In genomic region chr13:18124368-18124767, GRCm38 (mm10) we compare ENCODE assay signal across 8 mouse cellular contexts.
DNase-seq lines count a peak whose midpoint lies in the region; ATAC-seq and TF ChIP-seq lines count a peak whose summit lies in the region.

No protein-coding gene starts in this region.

- no peak overlapping the region for H3K9ac ChIP-seq in forebrain, embryonic 14.5 days (ENCODE audit: low read length)
- H3K9ac ChIP-seq in hindbrain, embryonic 16.5 days (ENCODE audit: low read depth, low read length): no peak overlapping the region
- no peak overlapping the region for H3K9ac ChIP-seq in midbrain, embryonic 12.5 days (replicated peaks)
- no peak overlapping the region for H3K9ac ChIP-seq in stomach, postnatal 0 days (ENCODE audit: low read length)

- H3K27me3 ChIP-seq in forebrain, embryonic 14.5 days (replicated peaks; ENCODE audit: control insufficient read depth, insufficient read depth, low read length): no peaks in the 10 kb centered on the region
- H3K27me3 ChIP-seq in hindbrain, embryonic 16.5 days (replicated peaks; ENCODE audit: control insufficient read depth, insufficient read depth, low read length): no peaks in the 10 kb centered on the region
- H3K27me3 ChIP-seq in midbrain, embryonic 12.5 days: 0 out of 2 replicates have a peak, but pooled peaks cover 5% of the 10 kb centered on the region
- H3K27me3 ChIP-seq in stomach, postnatal 0 days (ENCODE audit: control insufficient read depth, insufficient read depth, low read length): no peaks in the 10 kb centered on the region

- H3K27ac ChIP-seq in forebrain, embryonic 14.5 days (ENCODE audit: low read depth, low read length): no peak overlapping the region
- H3K27ac ChIP-seq in hindbrain, embryonic 16.5 days (ENCODE audit: low read depth, low read length): no peak overlapping the region
- no peak overlapping the region for H3K27ac ChIP-seq in midbrain, embryonic 12.5 days (replicated peaks)
- no peak overlapping the region for H3K27ac ChIP-seq in stomach, postnatal 0 days (replicated peaks)

- no peak overlapping the region for H3K4me3 ChIP-seq in forebrain, embryonic 14.5 days (ENCODE audit: low read depth, low read length)
- H3K4me3 ChIP-seq in hindbrain, embryonic 16.5 days (ENCODE audit: low read length): peak overlapping the region; percentile 18
- no peak overlapping the region for H3K4me3 ChIP-seq in midbrain, embryonic 12.5 days
- H3K4me3 ChIP-seq in stomach, postnatal 0 days (ENCODE audit: low read depth, low read length): no peak overlapping the region

- peak; percentile 75 for ATAC-seq in forebrain, embryonic 14.5 days
- ATAC-seq in hindbrain, embryonic 16.5 days: peak; percentile 76; the same call in 1 of the 2 replicates
- ATAC-seq in midbrain, embryonic 12.5 days (ENCODE audit: low FRiP score, low read depth): no peak
- ATAC-seq in stomach, postnatal 0 days (ENCODE audit: low FRiP score, low TSS enrichment): no peak

- no peak for TF ChIP-seq EP300 in stomach, postnatal 0 days (optimal IDR thresholded peaks at IDR 0.05)

- no peaks in the 10 kb centered on the region for H3K36me3 ChIP-seq in forebrain, embryonic 14.5 days (ENCODE audit: control insufficient read depth, insufficient read depth, low read length)
- H3K36me3 ChIP-seq in hindbrain, embryonic 16.5 days (ENCODE audit: control insufficient read depth, insufficient read depth, low read length): no peaks in the 10 kb centered on the region
- no peaks in the 10 kb centered on the region for H3K36me3 ChIP-seq in midbrain, embryonic 12.5 days
- H3K36me3 ChIP-seq in stomach, postnatal 0 days (ENCODE audit: control insufficient read depth, insufficient read depth, low read length): no peaks in the 10 kb centered on the region

- TF ChIP-seq CTCF in stomach, postnatal 0 days (IDR thresholded peaks at IDR 0.05; ENCODE audit: low read depth): peak; percentile 70

- DNase-seq in MN1 (ENCODE audit: low spot score): peak; percentile 7
- peak; percentile 37 for DNase-seq in brain, embryonic 18.5 days (ENCODE audit: low read depth, low spot score)
- DNase-seq in forebrain, embryonic 14.5 days (ENCODE audit: low spot score): peak; percentile 86
- peak; percentile 16 for DNase-seq in left cerebral cortex, adult 11 months (ENCODE audit: low spot score)
- peak; percentile 18 for DNase-seq in stomach, postnatal 0 days (ENCODE audit: low spot score)
- no peak for DNase-seq in spleen, postnatal 14 days (ENCODE audit: low spot score in 2 of 2)

- peak overlapping the region; percentile 32; the same call in 1 of the 2 replicates for H3K4me2 ChIP-seq in forebrain, embryonic 14.5 days (ENCODE audit: low read length)
- H3K4me2 ChIP-seq in hindbrain, embryonic 16.5 days (ENCODE audit: low read length): peak overlapping the region; percentile 53
- peak overlapping the region; percentile 38 for H3K4me2 ChIP-seq in midbrain, embryonic 12.5 days (replicated peaks)
- H3K4me2 ChIP-seq in stomach, postnatal 0 days (replicated peaks; ENCODE audit: low read depth): peak overlapping the region; percentile 32; the same call in 1 of the 2 replicates

- WGBS in forebrain, embryonic 14.5 days: 34% methylated on average over 13 of the region's 13 CpGs
- 23% methylated on average over 13 of the region's 13 CpGs for WGBS in hindbrain, embryonic 16.5 days
- 25% methylated on average over 13 of the region's 13 CpGs for WGBS in midbrain, embryonic 12.5 days
- 19% methylated on average over 13 of the region's 13 CpGs for WGBS in stomach, postnatal 0 days

- H3K4me1 ChIP-seq in forebrain, embryonic 14.5 days (ENCODE audit: control insufficient read depth, insufficient read depth, low read length): peaks cover 6% of the 10 kb centered on the region; the same call in 1 of the 2 replicates
- H3K4me1 ChIP-seq in hindbrain, embryonic 16.5 days (ENCODE audit: control insufficient read depth, insufficient read depth, low read depth, low read length): no peaks in the 10 kb centered on the region
- H3K4me1 ChIP-seq in midbrain, embryonic 12.5 days: peaks cover 30% of the 10 kb centered on the region; the same call in 1 of the 2 replicates
- no peaks in the 10 kb centered on the region for H3K4me1 ChIP-seq in stomach, postnatal 0 days (replicated peaks; ENCODE audit: control insufficient read depth, insufficient read depth)

- no peaks in the 10 kb centered on the region for H3K9me3 ChIP-seq in forebrain, embryonic 14.5 days (replicated peaks; ENCODE audit: control insufficient read depth, low read length)
- H3K9me3 ChIP-seq in hindbrain, embryonic 16.5 days (ENCODE audit: control insufficient read depth, low read length): no peaks in the 10 kb centered on the region
- no peaks in the 10 kb centered on the region for H3K9me3 ChIP-seq in midbrain, embryonic 12.5 days
- no peaks in the 10 kb centered on the region for H3K9me3 ChIP-seq in stomach, postnatal 0 days (ENCODE audit: control insufficient read depth, low read length)

Comparison
In these comparisons a context has a peak if more than half of its experiments do, and no peak if none do; other contexts are left out.
1. DNase-seq: peak in MN1 (single experiment), brain, embryonic 18.5 days (single experiment), forebrain, embryonic 14.5 days (single experiment), left cerebral cortex, adult 11 months (single experiment) and stomach, postnatal 0 days (single experiment); none in spleen, postnatal 14 days (0 of 2).
2. ATAC-seq: peak in forebrain, embryonic 14.5 days (single experiment) and hindbrain, embryonic 16.5 days (single experiment); none in midbrain, embryonic 12.5 days (single experiment) and stomach, postnatal 0 days (single experiment).
3. Peak in every context shown above with its lines, with median percentiles within 50 percentile points of each other: H3K4me2 ChIP-seq.